Mouse (Mus musculus) thymus, postnatal 4 days (tissue): ENCODE results near the gene Rbm12.
A peak's percentile ranks its signal among the peaks of the same experiment; 100 is the strongest.

Source experiments
- DNase-seq: peaks from one replicate; pipeline ENCODE4 v3.0.0; 2021

Gene Rbm12

GRCm38 (mm10) chr2:156079183-156079560 is 32.6 kb downstream of the Rbm12 start:
- DNase-seq = no peak

GRCm38 (mm10) chr2:156078421-156079182 is 33.2 kb downstream of the Rbm12 start:
- DNase-seq = no peak

DNA sequence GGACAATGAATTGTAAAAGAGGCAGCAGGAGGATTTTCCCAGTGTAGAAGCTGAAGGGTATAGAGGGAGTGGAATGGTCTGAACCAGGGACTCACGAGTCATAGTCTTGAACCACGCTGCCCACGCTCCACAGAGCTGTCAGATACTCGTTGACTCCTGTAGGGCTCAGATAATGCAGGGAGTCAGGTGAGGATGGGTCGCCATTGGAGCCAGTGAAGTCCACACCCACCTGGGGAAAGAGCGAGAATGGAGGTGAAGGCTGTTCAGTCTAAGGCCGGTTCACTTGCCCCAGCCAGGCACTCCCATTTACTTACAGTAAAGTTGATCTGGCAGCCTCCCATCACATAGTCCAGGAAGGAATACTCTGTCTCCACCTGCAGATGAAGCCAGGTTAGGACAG is 34.3 kb downstream of the Rbm12 start:
- DNase-seq = no peak

DNA sequence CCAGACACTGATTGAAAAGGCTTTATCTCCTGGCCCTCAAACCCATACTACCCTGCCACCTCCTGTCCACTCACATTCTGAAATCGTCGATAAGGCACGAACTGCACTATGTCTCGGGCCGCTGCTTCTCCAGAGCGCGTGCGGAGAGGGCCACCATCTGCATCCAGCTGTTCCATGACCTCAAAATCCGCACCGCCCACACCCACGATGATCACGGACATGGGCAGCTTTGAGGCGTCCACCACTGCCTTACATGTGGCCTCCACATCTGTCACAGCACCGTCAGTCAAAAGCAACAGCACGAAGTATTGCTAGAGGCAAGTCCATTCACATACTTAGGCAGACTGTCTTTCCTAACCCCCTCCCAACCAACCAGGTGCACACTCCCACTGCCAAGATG is 38.1 kb downstream of the Rbm12 start:
- no peak for DNase-seq

- no peak for DNase-seq
These were observed 40.5 kb downstream of the Rbm12 start for GRCm38 (mm10) chr2:156071236-156071635.

GRCm38 (mm10) chr2:156067916-156068315 is 43.9 kb downstream of the Rbm12 start:
- DNase-seq = no peak

DNA sequence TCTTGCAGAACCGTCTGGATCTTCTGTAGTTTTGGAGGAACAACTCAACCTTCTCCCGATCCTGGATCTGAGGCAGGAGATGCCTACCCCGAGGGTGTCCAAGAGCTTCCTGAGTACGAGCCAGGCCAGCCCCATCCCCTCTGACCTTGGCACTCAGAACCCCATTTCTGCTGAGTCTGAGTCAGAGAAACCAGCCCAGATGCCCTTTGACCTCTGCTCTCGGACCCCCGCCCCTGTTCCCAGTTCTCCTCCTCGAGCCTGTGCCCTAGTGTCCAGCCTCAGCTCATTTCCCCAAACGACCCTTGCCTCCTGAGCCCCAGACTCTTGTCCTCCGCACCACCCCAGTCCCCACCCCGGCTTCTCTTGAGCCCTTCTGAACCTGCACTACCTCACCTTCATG is 45.7 kb downstream of the Rbm12 start:
- DNase-seq = no peak

GRCm38 (mm10) chr2:156065099-156066041 is 46.4 kb downstream of the Rbm12 start, which contains the start of gene Spag4:
Gene Spag4, plus strand, starts transcription at chr2:156065175.
- peak; percentile 89 for DNase-seq

DNA sequence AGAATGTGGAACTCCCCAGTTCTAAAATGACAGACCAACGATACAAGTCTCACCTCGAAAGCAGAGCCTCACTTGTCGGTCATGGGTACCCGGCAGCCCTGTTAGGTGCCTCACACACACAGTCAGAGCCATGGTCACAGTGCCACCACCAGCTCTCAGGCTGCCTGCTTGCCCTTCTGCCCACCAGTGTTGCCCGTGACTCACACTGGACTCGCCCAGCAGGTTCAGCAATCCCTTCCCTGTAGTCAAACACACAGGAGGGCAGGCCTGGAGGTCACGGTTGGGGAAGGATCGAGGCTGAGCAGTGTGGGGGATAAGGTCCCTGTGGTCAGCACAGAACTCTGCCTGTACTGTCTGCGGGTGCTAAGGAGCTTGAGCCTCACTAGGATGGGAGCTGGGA is 59.0 kb downstream of the Rbm12 start, which contains the start of gene Fer1l4:
TSS of gene Fer1l4 (minus strand) at position 132 of the 400 bp plus-strand sequence.
- no peak for DNase-seq

GRCm38 (mm10) chr2:156047929-156048328 is 63.8 kb downstream of the Rbm12 start:
- DNase-seq = peak; percentile 69

- DNase-seq = no peak
These were observed 68.9 kb downstream of the Rbm12 start for GRCm38 (mm10) chr2:156042903-156043302.
